32 mouse cellular contexts compared by ENCODE assay signal in the genomic region with DNA sequence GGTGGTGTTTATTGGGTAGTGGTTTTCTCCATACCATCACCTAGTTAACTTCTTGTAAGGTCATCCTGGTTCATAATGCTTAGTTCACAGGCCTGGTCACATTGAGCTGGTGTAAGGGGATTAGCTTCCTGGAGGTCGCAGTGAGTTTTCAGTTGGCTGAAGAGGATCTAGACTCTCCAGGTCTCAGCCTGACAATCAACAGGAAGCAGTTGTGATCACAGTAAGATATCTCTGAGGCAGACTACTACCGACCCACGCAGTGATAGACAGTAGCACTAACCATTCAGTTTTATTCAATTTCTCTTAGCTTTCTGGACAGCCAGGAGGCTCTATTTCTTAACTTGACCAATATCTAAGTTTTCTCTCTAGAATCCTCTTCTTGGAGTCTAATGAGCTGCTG.
DNase-seq lines count a peak whose midpoint lies in the region; ATAC-seq and TF ChIP-seq lines count a peak whose summit lies in the region.
"Had no signal": no experiment of that assay in that cellular context is flagged by ENCODE, and none has a peak within 500 bp of the region (broad histone marks: within the 10 kb centered on the region; RNA-seq: fewer than 3 reads in every experiment).

No protein-coding gene starts in this region.

- H3K36me3 ChIP-seq in G1E (replicated peaks): no peaks in the 10 kb centered on the region
- H3K36me3 ChIP-seq in liver, postnatal 0 days (replicated peaks; ENCODE audit: insufficient read depth, low read length): no peaks in the 10 kb centered on the region
- H3K36me3 ChIP-seq in midbrain, embryonic 10.5 days: no peaks in the 10 kb centered on the region
- H3K36me3 ChIP-seq in kidney, embryonic 16.5 days (ENCODE audit: insufficient read depth, low read length): no peaks in the 10 kb centered on the region
- H3K36me3 ChIP-seq: embryonic facial prominence, embryonic 10.5 days; embryonic facial prominence, embryonic 15.5 days; intestine, embryonic 15.5 days; limb, embryonic 10.5 days; limb, embryonic 15.5 days; midbrain, embryonic 12.5 days; neural tube, embryonic 12.5 days had no signal

- TF ChIP-seq EP300 in liver, postnatal 0 days (IDR thresholded peaks at IDR 0.05; ENCODE audit: low read depth): no peak

- H3K27ac ChIP-seq in liver, postnatal 0 days (ENCODE audit: low read depth): peak overlapping the region; percentile 42
- no peak overlapping the region for H3K27ac ChIP-seq in midbrain, embryonic 10.5 days (replicated peaks)
- H3K27ac ChIP-seq in kidney, embryonic 16.5 days (ENCODE audit: low read length): no peak overlapping the region
- H3K27ac ChIP-seq: embryonic facial prominence, embryonic 10.5 days; embryonic facial prominence, embryonic 15.5 days; forebrain, embryonic 13.5 days; intestine, embryonic 15.5 days; limb, embryonic 10.5 days; limb, embryonic 15.5 days; midbrain, embryonic 12.5 days; neural tube, embryonic 12.5 days had no signal

- no peak overlapping the region for H3K9ac ChIP-seq in liver, postnatal 0 days (replicated peaks)
- H3K9ac ChIP-seq in kidney, embryonic 16.5 days (replicated peaks; ENCODE audit: low read length): no peak overlapping the region
- H3K9ac ChIP-seq: embryonic facial prominence, embryonic 15.5 days; forebrain, embryonic 13.5 days; intestine, embryonic 15.5 days; limb, embryonic 15.5 days; midbrain, embryonic 12.5 days; neural tube, embryonic 12.5 days had no signal

- ATAC-seq in G1E (ENCODE audit: extremely low read depth, insufficient number of reproducible peaks, low FRiP score, poor library complexity, severe bottlenecking): peak; percentile 91
- ATAC-seq in common myeloid progenitor, adult 5-6 weeks (replicated peaks; ENCODE audit: low read depth, poor library complexity, severe bottlenecking): peak; percentile 49
- no peak for ATAC-seq in liver, postnatal 0 days
- ATAC-seq in kidney, embryonic 16.5 days (ENCODE audit: low FRiP score, low TSS enrichment): no peak
- ATAC-seq: activated CD4-positive, CD25-positive, alpha-beta regulatory T cell, adult 4 months; forebrain, embryonic 13.5 days; hindbrain, embryonic 16.5 days; intestine, embryonic 15.5 days had no signal

- H3K4me2 ChIP-seq in liver, postnatal 0 days (ENCODE audit: low read depth, low read length): no peak overlapping the region
- H3K4me2 ChIP-seq in kidney, embryonic 16.5 days (replicated peaks; ENCODE audit: low read depth, low read length): no peak overlapping the region
- H3K4me2 ChIP-seq: embryonic facial prominence, embryonic 15.5 days; forebrain, embryonic 13.5 days; intestine, embryonic 15.5 days; limb, embryonic 15.5 days; midbrain, embryonic 12.5 days; neural tube, embryonic 12.5 days had no signal

- peak; percentile 15 to 28 for DNase-seq in B cell, adult 2 months
- DNase-seq in G1E (ENCODE audit: low spot score): peak; percentile 3
- DNase-seq in liver, postnatal 0 days: no peak
- DNase-seq in midbrain, embryonic 10.5 days (ENCODE audit: low spot score): no peak
- DNase-seq in urinary bladder, adult 18-20 months (ENCODE audit: low spot score in 2 of 2): no peak
- no peak for DNase-seq in c-Kit-positive CD71-positive TER-119-positive erythroid progenitor cells, embryonic 14.5 days (ENCODE audit: low spot score)
- DNase-seq: adrenal gland, adult 2 months; adrenal gland, postnatal 36 days; cerebellum, adult 18-20 months; cerebellum, postnatal 14 days; gastrocnemius, postnatal 14 days; kidney, adult 2 months; kidney, postnatal 10 days; layer of hippocampus, postnatal 36 days; lung, adult 2 months; lung, postnatal 10 days; right cerebral cortex, adult 18-20 months; thymus, adult 2 months; thymus, postnatal 36 days had no signal

- peaks cover 28% of the 10 kb centered on the region for H3K4me1 ChIP-seq in G1E (ENCODE audit: insufficient read depth, low read depth, low read length)
- H3K4me1 ChIP-seq in liver, postnatal 0 days (ENCODE audit: insufficient read depth): peaks cover 11% of the 10 kb centered on the region
- H3K4me1 ChIP-seq in midbrain, embryonic 10.5 days: no peaks in the 10 kb centered on the region
- no peaks in the 10 kb centered on the region for H3K4me1 ChIP-seq in kidney, embryonic 16.5 days (ENCODE audit: insufficient read depth, low read length)
- H3K4me1 ChIP-seq: embryonic facial prominence, embryonic 15.5 days; forebrain, embryonic 13.5 days; intestine, embryonic 15.5 days; limb, embryonic 15.5 days; midbrain, embryonic 12.5 days; neural tube, embryonic 12.5 days had no signal

- WGBS in liver, postnatal 0 days (ENCODE audit: insufficient replicate concordance): 33% methylated on average over 3 of the region's 3 CpGs
- WGBS in midbrain, embryonic 10.5 days: 81% methylated on average over 3 of the region's 3 CpGs
- WGBS in kidney, embryonic 16.5 days: 88% methylated on average over 3 of the region's 3 CpGs

- H3K9me3 ChIP-seq in G1E (replicated peaks): no peaks in the 10 kb centered on the region
- H3K9me3 ChIP-seq in liver, postnatal 0 days (ENCODE audit: low read length): no peaks in the 10 kb centered on the region
- H3K9me3 ChIP-seq in midbrain, embryonic 10.5 days (replicated peaks): no peaks in the 10 kb centered on the region
- no peaks in the 10 kb centered on the region for H3K9me3 ChIP-seq in kidney, embryonic 16.5 days (ENCODE audit: low read length)
- H3K9me3 ChIP-seq: embryonic facial prominence, embryonic 10.5 days; embryonic facial prominence, embryonic 15.5 days; forebrain, embryonic 13.5 days; intestine, embryonic 15.5 days; limb, embryonic 10.5 days; limb, embryonic 15.5 days; midbrain, embryonic 12.5 days; neural tube, embryonic 12.5 days had no signal

- no peak for TF ChIP-seq CTCF in G1E (IDR thresholded peaks at IDR 0.05; ENCODE audit: low read depth, low read length)
- TF ChIP-seq CTCF in liver, postnatal 0 days (IDR thresholded peaks at IDR 0.05; ENCODE audit: low read depth): no peak

- no peak overlapping the region for H3K4me3 ChIP-seq in G1E (ENCODE audit: low read depth, low read length)
- H3K4me3 ChIP-seq in liver, postnatal 0 days (ENCODE audit: low read depth, low read length): no peak overlapping the region
- no peak overlapping the region for H3K4me3 ChIP-seq in midbrain, embryonic 10.5 days
- H3K4me3 ChIP-seq in kidney, embryonic 16.5 days (ENCODE audit: low read length): no peak overlapping the region
- H3K4me3 ChIP-seq: embryonic facial prominence, embryonic 10.5 days; embryonic facial prominence, embryonic 15.5 days; forebrain, embryonic 13.5 days; intestine, embryonic 15.5 days; limb, embryonic 10.5 days; limb, embryonic 15.5 days; midbrain, embryonic 12.5 days; myocyte; neural tube, embryonic 12.5 days had no signal

- H3K27me3 ChIP-seq in G1E (ENCODE audit: insufficient read depth, low read length): no peaks in the 10 kb centered on the region
- no peaks in the 10 kb centered on the region for H3K27me3 ChIP-seq in liver, postnatal 0 days (ENCODE audit: insufficient read depth, low read length)
- H3K27me3 ChIP-seq in midbrain, embryonic 10.5 days (ENCODE audit: low read depth, poor library complexity, severe bottlenecking): no peaks in the 10 kb centered on the region
- H3K27me3 ChIP-seq in kidney, embryonic 16.5 days (ENCODE audit: insufficient read depth, low read length): no peaks in the 10 kb centered on the region
- H3K27me3 ChIP-seq: embryonic facial prominence, embryonic 15.5 days; forebrain, embryonic 13.5 days; intestine, embryonic 15.5 days; limb, embryonic 15.5 days; midbrain, embryonic 12.5 days; neural tube, embryonic 12.5 days had no signal

Comparison
In these comparisons a context has a peak if more than half of its experiments do, and no peak if none do; other contexts are left out.
1. DNase-seq: peak in B cell, adult 2 months (2 of 2) and G1E (single experiment); none in liver, postnatal 0 days (single experiment), midbrain, embryonic 10.5 days (single experiment), urinary bladder, adult 18-20 months (0 of 2) and c-Kit-positive CD71-positive TER-119-positive erythroid progenitor cells, embryonic 14.5 days (single experiment).
2. ATAC-seq: peak in G1E (single experiment) and common myeloid progenitor, adult 5-6 weeks (single experiment); none in liver, postnatal 0 days (single experiment) and kidney, embryonic 16.5 days (single experiment).